Mouse (Mus musculus) hindbrain, embryonic 16.5 days (tissue): ENCODE measurements at regions not wholly inside any gene's neighbourhood (a gene's known extent, or its start where the extent isn't known, plus 50 kb on each side); places are given as distances from the start of the nearest gene placed in this dataset.

Source experiments
- ATAC-seq: fragments of 200-750 bp; cut with Nextera tagmentation; 2 replicates; pipeline ENCODE4 v1.8.0; 2017; ENCODE audit warnings: moderate TSS enrichment, moderate library complexity
- H3K27ac ChIP-seq: fragments of 300-500 bp; sonication (generic); 2 replicates; pipeline ENCODE4 v1.5.1; 2014; ENCODE audit warnings: low read depth, mild to moderate bottlenecking, control low read depth, low read length, moderate library complexity
- H3K27me3 ChIP-seq: fragments of 300-500 bp; sonication (generic); replicated peaks from 2 replicates; pipeline ENCODE4 v1.6.1; 2014; ENCODE audit warnings: low read length; ENCODE audit not compliant: control insufficient read depth, insufficient read depth
- H3K36me3 ChIP-seq: fragments of 300-500 bp; sonication (generic); 2 replicates; pipeline ENCODE4 v1.6.1; 2014; ENCODE audit warnings: mild to moderate bottlenecking, low read length, moderate library complexity, mixed read lengths; ENCODE audit not compliant: control insufficient read depth, insufficient read depth
- H3K4me1 ChIP-seq: fragments of 300-500 bp; sonication (generic); 2 replicates; pipeline ENCODE4 v1.6.1; 2014; ENCODE audit warnings: low read depth, low read length; ENCODE audit not compliant: control insufficient read depth, insufficient read depth
- H3K4me2 ChIP-seq: fragments of 300-500 bp; sonication (generic); 2 replicates; pipeline ENCODE4 v1.6.1; 2014; ENCODE audit warnings: mild to moderate bottlenecking, low read length, control low read depth, moderate library complexity
- H3K4me3 ChIP-seq: fragments of 300-500 bp; sonication (generic); 2 replicates; pipeline ENCODE4 v1.5.1; 2014; ENCODE audit warnings: mild to moderate bottlenecking, low read length, control low read depth, moderate library complexity
- H3K9ac ChIP-seq: fragments of 300-500 bp; sonication (generic); 2 replicates; pipeline ENCODE4 v1.6.1; 2014; ENCODE audit warnings: low read depth, mild to moderate bottlenecking, control low read depth, low read length, moderate library complexity
- H3K9me3 ChIP-seq: fragments of 300-500 bp; sonication (generic); 2 replicates; pipeline ENCODE4 v1.6.1; 2014; ENCODE audit warnings: mild to moderate bottlenecking, low read length, moderate library complexity; ENCODE audit not compliant: control insufficient read depth
- WGBS: fragments of 180-500 bp; shearing (Covaris S2); extraction: QIAGEN DNeasy Blood & Tissue Kit; methylation state at CpG from one replicate; pipeline ENCODE4 v1.1.7; 2014; 5-methylcytosine and 5-hydroxymethylcytosine counted together

DNA sequence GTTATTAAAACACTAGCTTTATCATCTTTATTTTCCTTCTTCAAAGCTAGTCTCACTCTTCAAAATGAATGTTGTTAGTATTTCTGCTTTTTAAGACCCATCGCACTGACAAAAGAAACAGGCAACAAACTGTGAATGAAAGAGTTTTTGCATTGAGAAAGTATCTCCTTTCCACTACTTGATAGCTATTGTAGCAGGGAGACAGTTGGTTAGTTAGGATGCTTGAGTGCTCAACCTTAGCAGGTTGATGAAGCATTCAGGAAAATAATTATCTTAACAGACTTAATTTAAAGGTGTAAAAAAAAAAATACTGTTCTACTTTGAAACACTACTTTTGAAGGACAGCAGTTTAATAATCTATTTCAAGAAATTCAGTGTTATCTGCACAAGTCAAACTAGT lies 305.9 kb downstream of the Fgf10 start:
- H3K9ac ChIP-seq, result no peak overlapping the region
- H3K36me3 ChIP-seq, result no peaks in the 10 kb centered on the region
- 69% methylated on average over 1 of the region's 1 CpGs for WGBS
- H3K9me3 ChIP-seq, result no peaks in the 10 kb centered on the region
- no peaks in the 10 kb centered on the region for H3K4me1 ChIP-seq
- no peak overlapping the region for H3K27ac ChIP-seq
- H3K4me3 ChIP-seq, result no peak overlapping the region
- H3K4me2 ChIP-seq, result no peak overlapping the region
- no peaks in the 10 kb centered on the region for H3K27me3 ChIP-seq
- no peak for ATAC-seq

GRCm38 (mm10) chr13:118979505-118979904 lies 309.9 kb downstream of the Fgf10 start:
- WGBS, result 86% methylated on average over 5 of the region's 5 CpGs

DNA sequence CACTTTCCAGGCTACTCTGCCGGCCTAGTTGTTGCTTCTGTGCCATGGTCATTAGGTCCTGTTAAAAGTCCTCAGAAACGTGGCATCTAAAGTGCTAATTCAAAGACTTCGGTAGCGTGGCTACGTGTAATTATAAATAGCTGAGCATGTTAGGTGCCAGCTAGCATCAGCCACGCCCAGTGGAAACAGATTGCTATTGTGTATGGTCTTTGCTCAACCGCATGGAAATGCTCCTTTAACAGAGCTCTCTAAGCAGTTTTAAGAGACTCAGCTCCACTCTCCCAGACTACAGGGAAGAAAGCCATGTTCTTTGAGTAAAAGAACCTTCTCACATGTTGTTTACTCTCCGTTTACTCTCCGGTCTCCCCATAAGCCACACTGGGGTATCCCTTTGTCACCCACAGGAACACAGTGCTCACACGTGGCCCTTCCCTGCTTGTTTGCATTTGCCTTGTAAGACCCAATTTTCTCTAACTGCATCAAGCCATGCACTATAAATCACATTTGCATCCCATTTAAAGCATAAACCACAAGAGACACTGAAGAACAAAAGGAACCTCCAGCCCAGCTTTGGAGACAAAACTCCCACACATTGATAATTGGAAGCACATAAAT lies 311.7 kb downstream of the Fgf10 start:
- no peak overlapping the region for H3K4me2 ChIP-seq
- no peak overlapping the region for H3K9ac ChIP-seq
- no peaks in the 10 kb centered on the region for H3K9me3 ChIP-seq
- ATAC-seq, result no peak
- WGBS, result 59% methylated on average over 10 of the region's 10 CpGs
- H3K4me3 ChIP-seq, result no peak overlapping the region
- H3K27ac ChIP-seq, result no peak overlapping the region
- no peaks in the 10 kb centered on the region for H3K4me1 ChIP-seq
- H3K36me3 ChIP-seq, result no peaks in the 10 kb centered on the region
- no peaks in the 10 kb centered on the region for H3K27me3 ChIP-seq

More at GRCm38 (mm10) chr13:118979505-118979904, 309.9 kb downstream of the Fgf10 start:
- H3K27ac ChIP-seq, result no peak overlapping the region
- no peak overlapping the region for H3K4me2 ChIP-seq
- H3K9me3 ChIP-seq, result no peaks in the 10 kb centered on the region
- no peak overlapping the region for H3K9ac ChIP-seq
- no peaks in the 10 kb centered on the region for H3K27me3 ChIP-seq
- no peak for ATAC-seq
- no peaks in the 10 kb centered on the region for H3K36me3 ChIP-seq
- H3K4me3 ChIP-seq, result no peak overlapping the region
- no peaks in the 10 kb centered on the region for H3K4me1 ChIP-seq

DNA sequence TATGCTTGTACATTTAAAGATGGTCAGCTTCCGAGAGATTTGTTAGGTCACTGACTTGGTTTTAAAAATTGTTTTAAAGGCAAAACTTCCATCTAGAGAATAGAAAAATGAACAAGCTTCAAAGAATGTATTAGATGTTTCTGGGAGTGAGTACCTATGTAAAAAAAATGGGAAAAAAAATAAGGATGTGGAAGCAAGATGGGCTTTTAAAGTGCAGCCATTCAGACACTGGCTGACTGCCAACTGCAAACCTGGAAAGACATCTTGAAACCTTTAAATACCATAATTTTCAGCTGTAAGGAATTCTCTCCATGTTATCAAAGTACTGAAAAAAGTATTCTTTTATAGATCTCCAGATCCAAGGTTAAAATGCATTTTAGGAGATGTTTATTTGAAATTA lies 315.7 kb downstream of the Fgf10 start:
- Histone ChIP-seq H3K4me1 (no peaks in the 10 kb centered on the region), H3K36me3 (no peaks in the 10 kb centered on the region), H3K9me3 (no peaks in the 10 kb centered on the region), H3K9ac (no peak overlapping the region), H3K4me2 (no peak overlapping the region), H3K27ac (no peak overlapping the region), H3K27me3 (no peaks in the 10 kb centered on the region), H3K4me3 (no peak overlapping the region)
- ATAC-seq, result no peak
- 94% methylated on average over 1 of the region's 1 CpGs for WGBS

- no peaks in the 10 kb centered on the region for H3K9me3 ChIP-seq
- H3K4me1 ChIP-seq, result no peaks in the 10 kb centered on the region
- no peak overlapping the region for H3K27ac ChIP-seq
- no peaks in the 10 kb centered on the region for H3K27me3 ChIP-seq
- no peak overlapping the region for H3K4me3 ChIP-seq
- H3K9ac ChIP-seq, result no peak overlapping the region
- no peaks in the 10 kb centered on the region for H3K36me3 ChIP-seq
- no peak for ATAC-seq
- no peak overlapping the region for H3K4me2 ChIP-seq
- 92% methylated on average over 6 of the region's 6 CpGs for WGBS
Measured at GRCm38 (mm10) chr13:119025305-119025975, 355.8 kb downstream of the Fgf10 start.

DNA sequence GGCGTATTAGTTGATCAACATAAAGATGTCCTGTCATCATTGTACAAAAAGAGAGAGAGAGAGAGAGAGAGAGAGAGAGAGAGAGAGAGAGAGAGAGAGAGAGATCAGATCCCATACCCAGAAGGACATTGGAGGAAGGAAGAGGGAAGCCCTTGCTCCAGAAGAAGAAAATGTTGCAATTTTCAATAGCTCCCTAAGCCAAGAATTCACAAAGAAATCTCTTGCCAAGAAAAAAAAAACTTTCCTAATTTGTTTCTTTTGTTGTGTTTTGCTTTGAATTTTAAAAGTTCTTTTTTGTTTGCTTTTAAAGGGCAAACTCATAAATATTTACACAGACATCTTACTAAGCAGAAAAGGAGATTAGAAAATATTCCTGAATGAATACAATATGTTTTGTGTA lies 370.0 kb downstream of the Fgf10 start:
- ATAC-seq, result no peak
- Histone ChIP-seq H3K4me3 (no peak overlapping the region), H3K9ac (no peak overlapping the region), H3K9me3 (no peaks in the 10 kb centered on the region), H3K4me2 (no peak overlapping the region), H3K27ac (no peak overlapping the region), H3K27me3 (no peaks in the 10 kb centered on the region), H3K36me3 (no peaks in the 10 kb centered on the region), H3K4me1 (no peaks in the 10 kb centered on the region)
- 88% methylated on average over 1 of the region's 1 CpGs for WGBS

DNA sequence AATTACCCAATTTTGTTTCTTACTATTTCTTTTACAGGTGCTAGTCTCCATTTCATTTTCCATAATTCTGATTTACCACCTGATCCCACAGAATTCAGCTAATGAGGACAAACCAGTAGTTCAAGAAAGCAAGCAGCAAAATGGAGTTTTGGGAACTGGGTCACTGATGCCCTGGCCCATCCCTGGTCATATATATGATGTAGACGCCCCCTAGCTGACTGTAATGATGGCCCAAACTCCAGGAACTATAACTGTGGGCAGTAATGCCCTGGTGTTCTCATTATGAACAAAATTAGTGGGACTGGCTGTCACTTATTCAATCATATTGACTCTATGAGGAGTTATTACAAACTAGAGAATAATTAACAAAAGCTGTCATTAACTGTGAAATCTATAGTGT lies 375.5 kb downstream of the Fgf10 start:
- H3K27ac ChIP-seq, result no peak overlapping the region
- H3K9me3 ChIP-seq, result no peaks in the 10 kb centered on the region
- no peak overlapping the region for H3K4me3 ChIP-seq
- H3K9ac ChIP-seq, result no peak overlapping the region
- ATAC-seq, result no peak
- H3K4me1 ChIP-seq, result no peaks in the 10 kb centered on the region
- no peaks in the 10 kb centered on the region for H3K27me3 ChIP-seq
- 74% methylated on average over 1 of the region's 1 CpGs for WGBS
- no peaks in the 10 kb centered on the region for H3K36me3 ChIP-seq
- H3K4me2 ChIP-seq, result no peak overlapping the region

GRCm38 (mm10) chr13:119068745-119069580 lies 359.4 kb upstream of the Paip1 start:
- Histone ChIP-seq H3K4me1 (no peaks in the 10 kb centered on the region), H3K4me3 (no peak overlapping the region), H3K9ac (no peak overlapping the region), H3K36me3 (no peaks in the 10 kb centered on the region), H3K27ac (no peak overlapping the region), H3K27me3 (no peaks in the 10 kb centered on the region), H3K9me3 (no peaks in the 10 kb centered on the region), H3K4me2 (no peak overlapping the region)
- ATAC-seq, result no peak
- 82% methylated on average over 6 of the region's 6 CpGs for WGBS

GRCm38 (mm10) chr13:119069581-119069936 lies 358.8 kb upstream of the Paip1 start:
- H3K27me3 ChIP-seq, result no peaks in the 10 kb centered on the region
- no peak overlapping the region for H3K4me3 ChIP-seq
- no peaks in the 10 kb centered on the region for H3K4me1 ChIP-seq
- H3K27ac ChIP-seq, result no peak overlapping the region
- no peak for ATAC-seq
- WGBS, result 95% methylated on average over 7 of the region's 7 CpGs
- no peaks in the 10 kb centered on the region for H3K9me3 ChIP-seq
- no peaks in the 10 kb centered on the region for H3K36me3 ChIP-seq
- H3K9ac ChIP-seq, result no peak overlapping the region
- H3K4me2 ChIP-seq, result no peak overlapping the region
